Mouse (Mus musculus): Measurements from ENCODE around the gene S100a3.

DNA sequence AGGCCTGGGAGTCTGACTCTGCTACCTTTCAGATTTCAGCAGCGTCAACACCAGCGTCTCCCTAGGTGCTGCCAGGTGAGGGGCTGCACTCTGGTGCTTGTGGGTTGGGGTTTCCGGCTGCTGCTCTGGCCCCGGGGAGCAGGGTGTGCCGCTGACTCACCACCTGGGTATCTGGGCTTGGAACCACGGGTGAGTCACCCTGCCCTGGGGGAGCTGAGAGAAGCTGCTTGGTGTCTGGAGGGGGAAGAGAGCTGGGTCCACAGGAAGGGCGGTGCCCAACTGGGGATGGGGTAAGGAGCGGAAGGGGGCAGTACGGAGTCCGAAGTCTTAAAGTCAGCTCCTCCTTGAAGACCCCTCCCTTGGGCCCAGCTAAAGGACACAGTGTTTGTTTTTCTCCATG is 26.5 kb downstream of the S100a3 start:
- no peak for TF ChIP-seq CTCF (IDR thresholded peaks at IDR 0.05; ENCODE audit: extremely low read depth, insufficient read depth, insufficient read length, insufficient replicate concordance)
- TF ChIP-seq POLR2A (IDR thresholded peaks at IDR 0.05; ENCODE audit: low read depth, low read length), result no peak

Measured in spleen, adult 2 months (tissue).